Mouse (Mus musculus): ENCODE measurements around the gene Fstl3.
"Not testable (repeated sequence)": the region's sequence is repeated elsewhere in the genome, so short reads cannot be mapped to it uniquely, and the experiment has no call there.

Fstl3 gene

DNA sequence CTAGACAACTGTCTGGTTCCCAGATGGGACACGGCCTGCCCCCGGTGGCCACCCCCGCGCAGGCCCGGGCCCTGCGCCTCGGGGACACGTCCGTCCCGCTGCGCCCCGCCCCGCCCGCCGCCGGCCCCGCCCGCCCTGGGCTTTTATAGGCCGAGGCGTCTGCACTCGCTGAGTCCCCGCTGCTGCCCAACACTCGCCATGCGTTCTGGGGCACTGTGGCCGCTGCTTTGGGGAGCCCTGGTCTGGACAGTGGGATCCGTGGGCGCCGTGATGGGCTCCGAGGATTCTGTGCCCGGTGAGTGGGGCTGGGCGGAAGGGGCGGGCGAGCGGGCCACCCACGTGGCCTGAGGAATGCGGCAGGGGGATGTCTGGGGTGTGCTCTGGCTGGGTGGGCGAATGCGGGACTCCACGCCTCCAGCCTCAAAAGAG is at the start of gene Fstl3:
TSS of gene Fstl3 (plus strand) at position 170 of the 429 bp plus-strand sequence.
- peak; percentile 45 for DNase-seq

DNA sequence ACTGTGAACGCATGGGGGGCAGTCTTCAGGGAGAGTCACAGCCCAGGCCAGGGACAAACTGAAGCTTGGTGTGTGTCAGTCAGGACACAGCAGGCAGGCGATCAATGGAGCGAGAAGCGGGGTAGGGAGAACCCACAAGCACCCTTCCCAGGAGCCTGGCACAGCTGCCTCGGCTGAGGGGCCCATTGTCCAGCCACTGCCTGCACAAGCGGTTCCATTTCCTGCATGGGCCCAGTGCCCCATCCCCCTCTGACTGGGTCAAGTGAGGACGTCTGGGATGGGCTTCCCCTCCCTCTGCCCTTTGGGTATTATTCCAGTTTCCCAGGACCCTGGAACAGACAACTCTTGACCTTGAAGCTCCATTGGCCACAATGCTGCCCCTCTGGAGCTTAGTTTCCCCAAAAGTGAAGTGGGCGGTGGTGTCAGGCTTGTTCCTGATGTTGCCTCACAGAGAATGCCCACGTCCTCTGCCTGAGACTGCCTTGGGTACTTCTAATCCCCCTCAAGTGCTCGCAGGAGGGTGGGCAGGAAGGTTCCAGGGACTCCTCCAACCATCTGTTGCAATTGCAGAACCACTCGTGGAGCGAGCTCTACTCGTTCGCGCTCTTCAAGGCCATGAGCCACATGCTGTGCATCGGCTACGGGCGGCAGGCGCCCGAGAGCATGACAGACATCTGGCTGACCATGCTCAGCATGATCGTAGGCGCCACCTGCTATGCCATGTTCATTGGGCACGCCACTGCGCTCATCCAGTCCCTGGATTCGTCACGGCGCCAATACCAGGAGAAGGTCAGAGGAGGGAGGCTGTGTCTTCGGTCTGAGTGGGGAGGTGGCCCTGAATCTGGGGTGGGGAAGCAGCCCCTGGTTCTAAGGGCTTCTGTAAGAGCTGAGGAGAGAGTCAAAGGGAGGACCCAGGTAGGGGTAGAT is 48.5 kb upstream of the Fstl3 start:
- no peak for DNase-seq

DNA sequence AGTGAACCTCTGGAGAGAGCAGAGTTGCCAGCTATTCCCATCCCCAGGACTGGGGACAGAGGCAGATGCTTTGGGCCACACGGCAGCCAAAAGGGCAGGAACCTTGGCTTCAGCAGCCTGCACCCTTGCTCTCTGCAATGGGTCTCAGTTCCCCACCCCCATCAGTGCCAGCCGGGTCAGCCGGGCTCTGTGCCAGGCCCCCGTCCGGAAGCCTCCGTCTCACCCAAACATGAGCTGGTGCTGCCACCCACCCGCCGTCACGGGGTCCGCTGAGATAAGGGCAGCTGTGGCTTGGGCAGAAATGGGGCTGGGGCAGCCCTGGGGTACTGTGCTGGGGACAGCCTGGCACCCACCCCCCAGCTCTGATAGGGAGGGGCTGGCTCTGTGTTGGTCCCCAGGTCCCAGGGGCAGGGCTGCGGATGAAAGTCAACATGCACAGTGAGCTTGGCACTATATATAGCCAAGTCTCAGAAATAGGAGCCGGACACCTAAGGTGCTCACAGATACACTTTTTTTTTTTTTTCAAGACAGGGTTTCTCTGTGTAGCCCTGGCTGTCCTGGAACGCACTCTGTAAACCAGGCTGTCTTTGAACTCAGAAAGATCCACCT is 47.6 kb upstream of the Fstl3 start:
- no peak for DNase-seq

DNA sequence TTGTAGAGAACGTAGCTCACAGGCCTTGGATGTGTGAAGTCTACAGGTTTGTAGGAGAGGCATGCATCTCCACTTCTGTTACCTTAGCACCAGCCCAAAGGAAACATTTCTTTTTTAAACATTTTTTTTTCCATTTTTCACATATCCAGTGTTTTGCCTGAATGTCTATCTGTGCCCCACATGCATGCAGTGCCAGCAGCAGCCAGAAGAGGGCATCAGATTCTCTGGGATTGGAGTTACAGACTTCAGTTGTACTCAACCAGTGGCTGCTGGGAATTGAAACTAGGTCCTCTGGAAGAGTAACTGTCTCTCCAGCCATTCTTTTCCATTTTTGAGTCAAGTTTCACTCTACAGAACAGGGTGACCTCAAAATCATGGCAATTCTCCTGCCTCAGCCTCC is 44.6 kb upstream of the Fstl3 start:
- DNase-seq: no peak

DNA sequence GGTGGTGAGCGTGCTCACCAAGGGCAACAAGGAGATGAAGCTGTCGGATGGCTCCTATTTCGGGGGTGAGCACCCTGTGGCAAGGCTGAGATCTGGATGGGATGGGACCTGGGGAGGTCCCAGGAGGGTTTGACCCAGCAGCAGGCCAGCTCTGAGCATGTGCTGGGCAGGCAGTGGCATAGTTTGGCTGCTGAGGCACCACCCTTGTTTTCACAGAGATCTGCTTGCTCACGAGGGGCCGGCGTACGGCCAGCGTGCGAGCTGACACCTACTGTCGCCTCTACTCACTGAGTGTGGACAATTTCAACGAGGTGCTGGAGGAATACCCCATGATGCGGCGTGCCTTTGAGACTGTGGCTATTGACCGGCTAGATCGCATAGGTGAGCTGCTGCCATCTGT is 43.2 kb upstream of the Fstl3 start:
- no peak for DNase-seq

- DNase-seq: peak; percentile 43
Observed at GRCm38 (mm10) chr10:79735361-79735760, 41.7 kb upstream of the Fstl3 start.

GRCm38 (mm10) chr10:79736706-79737105 is 40.4 kb upstream of the Fstl3 start:
- DNase-seq: no peak

DNA sequence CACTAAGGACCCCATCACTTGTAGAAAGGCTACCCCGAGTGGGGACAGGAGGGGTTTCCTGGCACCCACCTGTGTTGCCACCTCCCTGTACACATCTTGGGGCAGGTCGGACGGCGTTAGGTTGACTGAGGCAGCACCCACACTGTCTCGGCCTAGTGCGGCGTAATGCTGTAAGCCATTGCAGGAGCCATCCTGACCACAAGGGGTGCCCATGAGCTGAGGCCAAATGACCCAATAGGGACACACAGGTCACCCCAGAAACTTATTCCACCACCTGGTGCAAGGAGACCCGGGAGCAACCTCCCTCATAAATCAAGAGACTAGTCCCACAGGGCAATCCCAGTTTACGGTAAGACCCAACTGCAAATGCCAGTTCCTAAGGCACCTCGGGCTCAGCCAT is 38.8 kb upstream of the Fstl3 start:
- DNase-seq: no peak

GRCm38 (mm10) chr10:79739234-79739633 is 37.8 kb upstream of the Fstl3 start:
- DNase-seq: no peak

GRCm38 (mm10) chr10:79740863-79741262 is 36.2 kb upstream of the Fstl3 start:
- no peak for DNase-seq

DNA sequence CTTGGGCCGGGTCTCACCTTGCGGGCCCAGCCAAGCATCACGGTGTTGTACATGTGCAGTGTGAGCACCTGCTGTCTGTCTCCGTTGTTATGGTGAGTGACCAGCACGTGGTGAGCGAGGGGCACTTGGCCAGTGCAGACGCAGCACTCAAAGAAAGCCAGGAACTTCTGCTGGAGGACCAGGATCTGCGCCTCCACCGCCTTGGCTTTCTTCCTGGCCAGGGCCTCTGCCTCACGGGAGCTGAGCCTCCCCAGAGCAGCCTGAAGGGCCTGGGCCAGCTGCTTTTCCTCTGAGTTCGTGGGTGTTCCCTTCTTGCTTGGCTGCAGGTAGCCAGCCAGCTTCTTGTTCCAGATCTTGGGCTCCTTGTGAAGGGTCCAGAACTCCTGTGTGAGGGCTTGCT is 33.9 kb upstream of the Fstl3 start:
- DNase-seq: no peak

GRCm38 (mm10) chr10:79743650-79744365 is 33.3 kb upstream of the Fstl3 start:
- DNase-seq: no peak

DNA sequence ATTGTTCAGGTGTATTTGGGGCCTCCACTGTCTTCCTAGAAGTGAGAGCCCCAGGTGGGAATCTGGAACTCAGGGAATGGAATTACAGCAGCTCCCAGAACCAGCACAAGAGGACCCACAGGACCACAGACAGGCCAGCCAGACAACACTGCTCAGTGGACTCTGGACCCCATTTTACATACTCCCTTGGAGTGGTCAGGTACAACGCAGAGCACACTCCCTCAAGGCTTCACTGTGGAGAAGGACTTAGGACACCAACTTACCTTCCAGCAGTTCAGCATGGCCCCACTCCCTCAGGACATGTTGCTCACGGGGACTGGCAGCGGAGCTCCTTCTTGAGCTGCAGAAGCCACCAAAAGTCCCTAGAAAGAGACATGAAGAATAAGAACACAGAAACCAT is 31.7 kb upstream of the Fstl3 start:
- DNase-seq: no peak

GRCm38 (mm10) chr10:79745898-79746773 is 30.9 kb upstream of the Fstl3 start, which contains the start of gene Polrmt:
Gene Polrmt, minus strand, starts transcription at chr10:79746581.
- peak; percentile 98 for DNase-seq

GRCm38 (mm10) chr10:79746774-79747151 is 30.3 kb upstream of the Fstl3 start:
- DNase-seq: no peak

GRCm38 (mm10) chr10:79748496-79748895 is 28.6 kb upstream of the Fstl3 start:
- no peak for DNase-seq

DNA sequence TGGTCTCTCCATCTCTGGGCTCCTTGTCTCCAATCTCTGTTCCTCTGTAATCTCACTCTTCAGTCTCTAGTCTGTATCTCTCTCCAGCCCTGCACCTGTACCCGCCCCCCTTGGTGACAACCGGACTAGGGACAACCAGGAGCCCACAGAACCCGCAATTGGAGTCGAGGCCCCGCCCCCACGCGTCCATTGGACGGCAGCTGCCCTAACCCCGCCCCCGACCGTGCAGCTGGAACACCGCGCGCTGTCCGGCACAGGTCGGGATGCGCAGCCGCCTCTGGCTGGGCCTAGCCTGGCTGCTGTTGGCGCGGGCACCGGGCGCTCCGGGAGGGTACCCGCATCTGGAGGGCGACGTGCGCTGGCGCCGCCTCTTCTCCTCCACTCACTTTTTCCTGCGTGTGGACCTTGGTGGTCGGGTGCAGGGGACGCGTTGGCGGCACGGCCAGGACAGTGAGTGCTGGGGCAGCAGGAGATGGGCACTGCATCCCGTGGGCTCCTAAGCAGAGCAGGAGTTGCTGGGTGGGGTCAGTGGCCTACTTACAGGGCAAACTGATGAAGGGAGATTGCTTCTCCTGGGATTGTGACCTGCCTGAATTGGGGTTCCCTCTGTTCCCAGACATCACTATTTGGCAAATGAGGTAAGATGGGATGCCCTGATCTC is 22.1 kb upstream of the Fstl3 start, which contains the start of gene Fgf22:
TSS of gene Fgf22 (plus strand) at position 221 of the 661 bp plus-strand sequence.
- DNase-seq: peak; percentile 88

DNA sequence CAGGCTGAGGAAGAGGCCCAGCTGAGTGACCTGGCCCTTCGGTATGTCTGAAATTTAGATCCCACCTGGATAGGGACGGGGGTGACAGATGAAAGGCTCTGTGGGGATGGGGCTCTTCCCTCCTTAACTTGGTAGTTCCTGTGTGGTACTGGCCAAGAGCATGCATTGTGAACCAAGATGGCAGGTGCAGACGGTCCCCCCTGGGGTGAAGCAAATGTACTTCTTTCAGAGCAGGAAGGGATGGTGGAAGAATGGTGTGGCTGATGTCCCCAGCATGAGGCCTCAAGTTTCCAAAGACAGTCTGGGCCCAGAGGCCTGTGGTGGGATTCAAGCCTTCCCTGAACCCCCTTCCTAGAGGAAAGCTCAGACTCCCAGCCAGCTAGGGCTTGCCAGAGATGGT is 21.2 kb upstream of the Fstl3 start:
- no peak for DNase-seq

DNA sequence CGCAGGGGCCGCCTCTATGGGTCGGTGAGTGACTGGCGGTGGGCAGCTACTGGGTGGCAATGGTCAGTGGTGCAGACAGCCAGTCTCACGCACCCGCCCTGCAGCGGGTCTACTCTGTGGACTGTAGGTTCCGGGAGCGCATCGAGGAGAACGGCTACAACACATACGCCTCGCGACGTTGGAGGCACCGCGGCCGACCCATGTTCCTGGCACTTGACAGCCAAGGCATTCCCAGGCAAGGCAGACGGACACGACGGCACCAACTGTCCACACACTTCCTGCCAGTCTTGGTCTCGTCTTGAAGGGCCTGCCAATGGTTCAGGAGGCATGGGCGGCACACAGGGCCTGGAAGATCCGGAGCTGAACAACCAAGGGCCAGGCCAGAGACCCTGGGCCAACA is 20.4 kb upstream of the Fstl3 start:
- no peak for DNase-seq

DNA sequence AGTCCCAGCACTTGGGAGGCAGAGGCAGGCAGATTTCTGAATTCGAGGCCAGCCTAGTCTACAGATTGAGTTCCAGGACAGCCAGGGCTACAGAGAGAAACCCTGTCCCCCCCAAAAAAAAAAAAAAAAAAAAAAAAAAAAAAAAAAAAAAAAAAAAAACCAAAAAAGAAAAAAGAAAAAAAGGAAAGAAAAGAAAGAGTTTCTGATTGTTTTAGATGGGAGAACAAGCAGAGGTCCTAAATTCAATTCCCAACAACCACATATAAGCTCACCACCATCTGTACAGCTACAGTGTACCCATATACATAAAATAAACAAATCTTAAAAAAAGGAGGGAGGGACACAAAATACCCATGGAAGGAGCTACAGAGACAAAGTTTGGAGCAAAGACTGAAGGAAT is 17.4 kb upstream of the Fstl3 start:
- not testable (repeated sequence) for DNase-seq

GRCm38 (mm10) chr10:79760603-79761143 is 16.4 kb upstream of the Fstl3 start:
- DNase-seq: no peak

GRCm38 (mm10) chr10:79762875-79763274 is 14.2 kb upstream of the Fstl3 start:
- no peak for DNase-seq
